Mouse (Mus musculus) lung, postnatal 0 days (tissue): Measurements from ENCODE around the gene Fbxo24. TPM values are rescaled to one million over a fixed set of nuclear protein-coding genes. Genes with fewer than 3 reads are reported as not detected.
A peak's percentile ranks its signal among the peaks of the same experiment; 100 is the strongest.

ENCODE experiments used
- ATAC-seq: fragments of 200-750 bp; cut with Nextera tagmentation; 2 replicates; pipeline ENCODE4 v1.8.0; 2017; ENCODE audit warnings: moderate library complexity
- DNase-seq: peaks from one replicate; pipeline ENCODE4 v3.0.0-alpha.2; 2016; ENCODE audit warnings: low spot score
- H3K27ac ChIP-seq: fragments of 300-500 bp; sonication (generic); 2 replicates; pipeline ENCODE4 v1.5.1; 2014; ENCODE audit warnings: antibody characterized with exemption, mild to moderate bottlenecking, low read length, mixed read lengths
- H3K27me3 ChIP-seq: fragments of 300-500 bp; sonication (generic); replicated peaks from 2 replicates; pipeline ENCODE4 v1.6.1; 2014; ENCODE audit warnings: low read length, mixed read lengths; ENCODE audit not compliant: insufficient read depth
- H3K36me3 ChIP-seq: fragments of 300-500 bp; sonication (generic); 2 replicates; pipeline ENCODE4 v1.6.1; 2014; ENCODE audit warnings: low read length, mixed read lengths; ENCODE audit not compliant: insufficient read depth
- H3K4me1 ChIP-seq: fragments of 300-500 bp; sonication (generic); 2 replicates; pipeline ENCODE4 v1.6.1; 2014; ENCODE audit warnings: antibody characterized with exemption, low read depth, low read length, mixed read lengths; ENCODE audit not compliant: insufficient read depth
- H3K4me2 ChIP-seq: fragments of 300-500 bp; sonication (generic); replicated peaks from 2 replicates; pipeline ENCODE4 v1.6.1; 2014; ENCODE audit warnings: low read depth, mild to moderate bottlenecking, low read length, moderate library complexity, mixed read lengths
- H3K4me3 ChIP-seq: fragments of 300-500 bp; sonication (generic); 2 replicates; pipeline ENCODE4 v1.5.1; 2014; ENCODE audit warnings: low read depth, low read length
- H3K9ac ChIP-seq: fragments of 300-500 bp; sonication (generic); replicated peaks from 2 replicates; pipeline ENCODE4 v1.6.1; 2014; ENCODE audit warnings: low read depth, mild to moderate bottlenecking
- H3K9me3 ChIP-seq: fragments of 300-500 bp; sonication (generic); 2 replicates; pipeline ENCODE4 v1.6.1; 2016; ENCODE audit warnings: low read length, mixed read lengths
- CTCF ChIP-seq: IDR thresholded peaks from 2 replicates; pipeline ENCODE4 v1.5.1; 2016; ENCODE audit warnings: antibody characterized with exemption, mild to moderate bottlenecking
- EP300 ChIP-seq: IDR thresholded peaks from 2 replicates; pipeline ENCODE4 v1.6.1; 2016; ENCODE audit warnings: antibody characterized with exemption, mild to moderate bottlenecking, control low read depth
- WGBS: fragments of 180-500 bp; shearing (Covaris S2); extraction: QIAGEN DNeasy Blood & Tissue Kit; methylation state at CpG from one replicate; pipeline ENCODE4 v1.1.7; 2014; 5-methylcytosine and 5-hydroxymethylcytosine counted together
- polyA plus RNA-seq: library from polyadenylated mRNA; unstranded; fragments of >200 nt; fragmentation: Nextera tagmentation; extraction: Ambion mirVana; gene quantifications from 2 replicates; pipeline ENCODE4 v1.2.1, GENCODE M21; 2015

Gene Fbxo24
- polyA plus RNA-seq, 1 experiment from 2014 or later = 0.19 TPM

GRCm38 (mm10) chr5:137631591-137631990 lies 2.8 kb upstream of the Fbxo24 start:
- Histone ChIP-seq H3K36me3 (peaks cover 7% of the 10 kb centered on the region), H3K27me3 (no peaks in the 10 kb centered on the region), H3K27ac (peak overlapping the region; percentile 98), H3K9me3 (no peaks in the 10 kb centered on the region), H3K4me2 (peak overlapping the region; percentile 70), H3K4me3 (peak overlapping the region; percentile 89; the same call in 1 of the 2 replicates), H3K4me1 (peaks cover 36% of the 10 kb centered on the region), H3K9ac (peak overlapping the region; percentile 42; the same call in 1 of the 2 replicates)
- 32% methylated on average over 4 of the region's 4 CpGs for WGBS
- TF ChIP-seq EP300 (no peak), CTCF (no peak)
- no peak for DNase-seq
- no peak for ATAC-seq

- ATAC-seq (no peak), DNase-seq (peak; percentile 64)
- peak overlapping the region; percentile 73 for H3K9ac ChIP-seq
- peak overlapping the region; percentile 98 for H3K27ac ChIP-seq
- peaks cover 5% of the 10 kb centered on the region; the same call in 1 of the 2 replicates for H3K36me3 ChIP-seq
- WGBS = 28% methylated on average over 9 of the region's 9 CpGs
- TF ChIP-seq CTCF (no peak), EP300 (no peak)
- peak overlapping the region; percentile 89 for H3K4me3 ChIP-seq
- H3K27me3 ChIP-seq = no peaks in the 10 kb centered on the region
- no peaks in the 10 kb centered on the region for H3K9me3 ChIP-seq
- peaks cover 36% of the 10 kb centered on the region for H3K4me1 ChIP-seq
- peak overlapping the region; percentile 70 for H3K4me2 ChIP-seq
These were observed 2.4 kb upstream of the Fbxo24 start for GRCm38 (mm10) chr5:137631171-137631570.

- peak; percentile 91 for DNase-seq
- WGBS = 6% methylated on average over 3 of the region's 3 CpGs
- peak overlapping the region; percentile 73 for H3K9ac ChIP-seq
- ATAC-seq = peak; percentile 19
- H3K36me3 ChIP-seq = peaks cover 5% of the 10 kb centered on the region; the same call in 1 of the 2 replicates
- no peaks in the 10 kb centered on the region for H3K9me3 ChIP-seq
- H3K4me1 ChIP-seq = peaks cover 36% of the 10 kb centered on the region
- H3K4me3 ChIP-seq = peak overlapping the region; percentile 89; the same call in 1 of the 2 replicates
- peak overlapping the region; percentile 98 for H3K27ac ChIP-seq
- H3K4me2 ChIP-seq = peak overlapping the region; percentile 70
- TF ChIP-seq EP300 = 0 out of 2 replicates have a peak, but pooled peaks have one; percentile 43
- no peak for TF ChIP-seq CTCF
- no peaks in the 10 kb centered on the region for H3K27me3 ChIP-seq
These were observed 1.8 kb upstream of the Fbxo24 start for GRCm38 (mm10) chr5:137630602-137631001.

- Histone ChIP-seq H3K9me3 (no peaks in the 10 kb centered on the region), H3K36me3 (peaks cover under 1% of the 10 kb centered on the region; the same call in 1 of the 2 replicates), H3K4me2 (peak overlapping the region; percentile 70), H3K4me3 (peak overlapping the region; percentile 89), H3K27ac (peak overlapping the region; percentile 98), H3K27me3 (no peaks in the 10 kb centered on the region), H3K9ac (peak overlapping the region; percentile 73), H3K4me1 (peaks cover 36% of the 10 kb centered on the region)
- peak; percentile 92 for DNase-seq
- TF ChIP-seq EP300 = no peak; the same call in 1 of the 2 replicates
- no peak for TF ChIP-seq CTCF
- ATAC-seq = peak; percentile 42
- 16% methylated on average over 6 of the region's 6 CpGs for WGBS
These were observed 1.2 kb upstream of the Fbxo24 start for GRCm38 (mm10) chr5:137629906-137630545.

DNA sequence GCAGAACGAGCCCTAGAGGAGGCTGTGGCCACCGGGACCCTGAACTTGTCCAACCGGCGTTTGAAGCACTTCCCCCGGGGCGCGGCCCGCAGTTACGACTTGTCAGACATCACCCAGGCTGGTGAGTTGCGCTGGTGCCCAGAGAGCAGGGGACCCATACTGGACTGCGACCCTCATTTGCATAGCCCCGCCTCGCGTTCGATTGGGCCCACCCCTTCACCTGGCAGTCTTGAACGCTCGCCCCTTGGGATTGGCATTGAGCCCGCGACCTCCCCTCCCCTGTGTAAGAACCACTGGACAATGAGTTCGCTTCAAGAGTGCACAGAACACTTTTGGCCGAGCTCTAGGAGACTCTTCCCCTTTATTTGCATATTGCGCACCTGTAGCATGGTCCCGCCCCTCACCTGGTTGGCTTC lies 512 bp upstream of the Fbxo24 start:
- under 1% methylated on average over 21 of the region's 23 CpGs for WGBS
- peaks cover 36% of the 10 kb centered on the region for H3K4me1 ChIP-seq

GRCm38 (mm10) chr5:137627991-137628390 lies 811 bp downstream of the Fbxo24 start:
- ATAC-seq = no peak
- Histone ChIP-seq H3K9me3 (no peaks in the 10 kb centered on the region), H3K27me3 (no peaks in the 10 kb centered on the region), H3K4me2 (peak overlapping the region; percentile 60), H3K9ac (peak overlapping the region; percentile 48), H3K36me3 (no peaks in the 10 kb centered on the region), H3K4me3 (peak overlapping the region; percentile 52), H3K4me1 (peaks cover 28% of the 10 kb centered on the region), H3K27ac (peak overlapping the region; percentile 87)
- peak; percentile 64 for DNase-seq
- 0% methylated on average over 9 of the region's 9 CpGs for WGBS
- TF ChIP-seq EP300 = no peak
- TF ChIP-seq CTCF = peak; percentile 30; the same call in 1 of the 2 replicates

More for the DNA sequence above, 512 bp upstream of the Fbxo24 start:
- Histone ChIP-seq H3K9ac (peak overlapping the region; percentile 73), H3K36me3 (no peaks in the 10 kb centered on the region; the same call in 1 of the 2 replicates), H3K27me3 (no peaks in the 10 kb centered on the region), H3K9me3 (no peaks in the 10 kb centered on the region), H3K4me2 (peak overlapping the region; percentile 70), H3K27ac (peak overlapping the region; percentile 98), H3K4me3 (peak overlapping the region; percentile 89)
- TF ChIP-seq CTCF (no peak), EP300 (no peak; the same call in 1 of the 2 replicates)
- DNase-seq (peak; percentile 90), ATAC-seq (peak; percentile 27)
